Comparison of ENCODE assay signal across 10 mouse cellular contexts in genomic region chr6:114358171-114358570, GRCm38 (mm10). TPM values are rescaled to one million over a fixed set of nuclear protein-coding genes. Genes with fewer than 3 reads are reported as not detected.
DNase-seq lines count a peak whose midpoint lies in the region; ATAC-seq and TF ChIP-seq lines count a peak whose summit lies in the region.
"Had no signal": no experiment of that assay in that cellular context is flagged by ENCODE, and none has a peak within 500 bp of the region (broad histone marks: within the 10 kb centered on the region; RNA-seq: fewer than 3 reads in every experiment).

No protein-coding gene starts in this region.

- 42% methylated on average over 3 of the region's 3 CpGs for WGBS in hindbrain, postnatal 0 days
- 71% methylated on average over 3 of the region's 3 CpGs for WGBS in hindbrain, embryonic 12.5 days

- H3K4me2 ChIP-seq in hindbrain, postnatal 0 days (ENCODE audit: low read depth, low read length), result no peak overlapping the region
- no peak overlapping the region for H3K4me2 ChIP-seq in hindbrain, embryonic 12.5 days (replicated peaks)
- H3K4me2 ChIP-seq: liver, embryonic 15.5 days had no signal

- DNase-seq in hindbrain, postnatal 0 days (ENCODE audit: low spot score), result peak; percentile 52
- peak; percentile 49 for DNase-seq in 416B (ENCODE audit: low read depth)
- peak; percentile 56 for DNase-seq in brain, adult 2 months (ENCODE audit: low read depth, low spot score)
- peak; percentile 46 to 53 for DNase-seq in heart, postnatal 36 days
- DNase-seq in embryo, embryonic 10.5 days (ENCODE audit: low spot score), result no peak
- no peak for DNase-seq in layer of hippocampus, adult 9-10 months (ENCODE audit: low spot score)

- H3K27me3 ChIP-seq in hindbrain, postnatal 0 days (ENCODE audit: insufficient read depth, low read length), result no peaks in the 10 kb centered on the region
- H3K27me3 ChIP-seq in hindbrain, embryonic 12.5 days, result no peaks in the 10 kb centered on the region; the same call in 1 of the 2 replicates
- H3K27me3 ChIP-seq: liver, embryonic 15.5 days; Patski had no signal

- no peaks in the 10 kb centered on the region for H3K4me1 ChIP-seq in hindbrain, postnatal 0 days (ENCODE audit: insufficient read depth, low read length)
- H3K4me1 ChIP-seq in hindbrain, embryonic 12.5 days, result no peaks in the 10 kb centered on the region; the same call in 1 of the 2 replicates
- H3K4me1 ChIP-seq: liver, embryonic 15.5 days had no signal

- no peak overlapping the region for H3K27ac ChIP-seq in hindbrain, postnatal 0 days
- H3K27ac ChIP-seq in hindbrain, embryonic 12.5 days, result no peak overlapping the region
- H3K27ac ChIP-seq: layer of hippocampus, adult 2 months; liver, embryonic 15.5 days had no signal

- intact Hi-C loops in heart, postnatal 36 days (cut with DNase I), result no loop called here

- H3K9me3 ChIP-seq in hindbrain, postnatal 0 days (ENCODE audit: low read length), result no peaks in the 10 kb centered on the region
- H3K9me3 ChIP-seq in hindbrain, embryonic 12.5 days (replicated peaks), result no peaks in the 10 kb centered on the region
- H3K9me3 ChIP-seq: liver, embryonic 15.5 days had no signal

- no peak overlapping the region for H3K9ac ChIP-seq in hindbrain, postnatal 0 days (replicated peaks; ENCODE audit: low read length)
- H3K9ac ChIP-seq in hindbrain, embryonic 12.5 days, result no peak overlapping the region
- H3K9ac ChIP-seq: liver, embryonic 15.5 days had no signal

- no peak for TF ChIP-seq CTCF in hindbrain, postnatal 0 days (IDR thresholded peaks at IDR 0.05; ENCODE audit: low read depth)

- peak; percentile 35; the same call in 1 of the 2 replicates for ATAC-seq in hindbrain, postnatal 0 days
- ATAC-seq in hindbrain, embryonic 12.5 days (ENCODE audit: low FRiP score), result no peak
- ATAC-seq: Patski had no signal

- H3K36me3 ChIP-seq in hindbrain, postnatal 0 days (ENCODE audit: insufficient read depth, low read length), result no peaks in the 10 kb centered on the region
- H3K36me3 ChIP-seq in hindbrain, embryonic 12.5 days, result no peaks in the 10 kb centered on the region
- H3K36me3 ChIP-seq: liver, embryonic 15.5 days had no signal

- no peak overlapping the region for H3K4me3 ChIP-seq in hindbrain, postnatal 0 days (ENCODE audit: low read length)
- no peak overlapping the region for H3K4me3 ChIP-seq in hindbrain, embryonic 12.5 days
- H3K4me3 ChIP-seq: layer of hippocampus, adult 2 months; liver, embryonic 15.5 days had no signal

RNA-seq across cellular contexts. Expression of gene Hrh1, which starts 39.6 kb away (rescaled TPM):
- 2.4 and 5.3 TPM in 2 replicates for total RNA-seq in hindbrain, postnatal 0 days (2014; rRNA removed)
- polyA plus RNA-seq in hindbrain, postnatal 0 days (2015; fragmentation: Nextera tagmentation; extraction: Ambion mirVana), result 1.6 and 1.9 TPM in 2 replicates
- 0.50 and 0.64 TPM in 2 replicates for polyA plus RNA-seq in hindbrain, embryonic 12.5 days (2016; fragmentation: Nextera tagmentation; extraction: Ambion mirVana)
- total RNA-seq in heart, postnatal 36 days (2021), result under 1 TPM; 0.19 to 0.81 TPM
- polyA plus RNA-seq: Patski had no signal

Comparison
In these comparisons a context has a peak if more than half of its experiments do, and no peak if none do; other contexts are left out.
1. DNase-seq: peak in hindbrain, postnatal 0 days (single experiment), 416B (single experiment), brain, adult 2 months (single experiment) and heart, postnatal 36 days (2 of 2); none in embryo, embryonic 10.5 days (single experiment) and layer of hippocampus, adult 9-10 months (single experiment).